8 mouse cellular contexts compared by ENCODE assay signal in the genomic region with DNA sequence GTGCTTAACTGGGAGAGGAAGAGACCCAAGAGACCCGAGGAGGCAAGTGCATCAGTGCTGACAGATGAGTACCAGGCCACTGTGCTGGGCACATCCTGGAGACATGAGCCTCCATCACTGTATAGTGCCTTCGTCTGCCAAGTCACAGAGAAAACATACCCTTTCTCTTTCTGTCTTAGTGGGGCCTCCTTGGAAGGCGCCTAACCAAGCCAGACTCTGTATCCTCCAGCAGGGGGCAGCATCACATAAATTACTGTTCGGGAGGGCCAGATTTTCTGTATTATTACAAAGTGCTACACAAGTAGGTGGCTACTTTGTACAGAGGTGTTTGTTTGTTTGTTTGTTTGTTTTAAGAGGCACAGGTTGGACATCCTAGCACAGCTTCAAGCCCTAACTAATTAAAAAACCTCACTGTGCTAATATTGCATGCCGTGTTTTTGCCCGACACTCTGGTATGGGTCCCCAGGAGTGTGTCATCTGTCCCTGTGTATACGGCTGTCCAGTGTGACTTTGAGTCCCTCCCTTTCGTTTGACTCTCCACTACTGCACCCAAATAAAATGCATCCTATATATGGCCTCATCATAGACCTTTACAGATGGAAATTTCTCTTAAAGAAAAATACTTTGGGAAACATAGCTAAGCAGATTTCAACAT. TPM values are rescaled to one million over a fixed set of nuclear protein-coding genes. Genes with fewer than 3 reads are reported as not detected.
DNase-seq lines count a peak whose midpoint lies in the region; ATAC-seq lines count a peak whose summit lies in the region.

No protein-coding gene starts in this region.

- H3K4me3 ChIP-seq in forebrain, embryonic 11.5 days (ENCODE audit: low read depth, low read length), result no peak overlapping the region
- no peak overlapping the region for H3K4me3 ChIP-seq in hindbrain, embryonic 11.5 days (ENCODE audit: low read depth, low read length)

- H3K4me1 ChIP-seq in forebrain, embryonic 11.5 days (replicated peaks; ENCODE audit: control insufficient read depth, insufficient read depth, low read length), result no peaks in the 10 kb centered on the region
- H3K4me1 ChIP-seq in hindbrain, embryonic 11.5 days (replicated peaks; ENCODE audit: control insufficient read depth, insufficient read depth, low read length), result no peaks in the 10 kb centered on the region

- no peak overlapping the region for H3K27ac ChIP-seq in forebrain, embryonic 11.5 days (ENCODE audit: low read depth, low read length)
- H3K27ac ChIP-seq in hindbrain, embryonic 11.5 days (ENCODE audit: low read depth, low read length), result no peak overlapping the region

- H3K4me2 ChIP-seq in forebrain, embryonic 11.5 days (ENCODE audit: low read depth, low read length, severe bottlenecking), result no peak overlapping the region
- H3K4me2 ChIP-seq in hindbrain, embryonic 11.5 days (replicated peaks; ENCODE audit: low read depth, low read length), result no peak overlapping the region

- no peaks in the 10 kb centered on the region for H3K36me3 ChIP-seq in forebrain, embryonic 11.5 days (ENCODE audit: control insufficient read depth, insufficient read depth, low read length)
- no peaks in the 10 kb centered on the region for H3K36me3 ChIP-seq in hindbrain, embryonic 11.5 days (ENCODE audit: control insufficient read depth, insufficient read depth, low read length)

- H3K27me3 ChIP-seq in forebrain, embryonic 11.5 days (ENCODE audit: control insufficient read depth, insufficient read depth, low read length), result no peaks in the 10 kb centered on the region
- no peaks in the 10 kb centered on the region for H3K27me3 ChIP-seq in hindbrain, embryonic 11.5 days (ENCODE audit: control insufficient read depth, insufficient read depth, low read length)

- DNase-seq in ES-CJ7 (ENCODE audit: low read depth, low spot score), result peak; percentile 64
- peak; percentile 74 for DNase-seq in brain, adult 2 months (ENCODE audit: low read depth, low spot score)
- DNase-seq in forebrain, embryonic 11.5 days (ENCODE audit: low spot score), result peak; percentile 82
- DNase-seq in hindbrain, embryonic 11.5 days (ENCODE audit: low spot score), result peak; percentile 88
- peak; percentile 20 for DNase-seq in layer of hippocampus, adult 9-11 months
- peak; percentile 35 to 81 for DNase-seq in lung, postnatal 4 days
- peak; percentile 74 to 85 for DNase-seq in right cerebral cortex, adult 2 months (ENCODE audit: low spot score in 2 of 2)
- peak; percentile 76 for DNase-seq in urinary bladder, postnatal 14 days (ENCODE audit: low spot score)

- WGBS in forebrain, embryonic 11.5 days, result 37% methylated on average over 8 of the region's 8 CpGs
- 40% methylated on average over 8 of the region's 8 CpGs for WGBS in hindbrain, embryonic 11.5 days

- ATAC-seq in forebrain, embryonic 11.5 days (replicated peaks; ENCODE audit: low FRiP score), result peak; percentile 79
- peak; percentile 76 for ATAC-seq in hindbrain, embryonic 11.5 days (ENCODE audit: low FRiP score)

- H3K9ac ChIP-seq in forebrain, embryonic 11.5 days (ENCODE audit: low read length), result no peak overlapping the region
- H3K9ac ChIP-seq in hindbrain, embryonic 11.5 days (ENCODE audit: low read depth, low read length), result no peak overlapping the region

- no peaks in the 10 kb centered on the region for H3K9me3 ChIP-seq in forebrain, embryonic 11.5 days (ENCODE audit: control insufficient read depth, low read length)
- no peaks in the 10 kb centered on the region for H3K9me3 ChIP-seq in hindbrain, embryonic 11.5 days (ENCODE audit: control insufficient read depth, low read length)

RNA-seq across cellular contexts. Expression of gene Lgals8, which starts 9.1 kb away (rescaled TPM):
- polyA plus RNA-seq in forebrain, embryonic 11.5 days (2014; fragmentation: Nextera tagmentation; extraction: Ambion mirVana), result 9.6 and 10.2 TPM in 2 replicates
- polyA plus RNA-seq in hindbrain, embryonic 11.5 days (2014; fragmentation: Nextera tagmentation; extraction: Ambion mirVana), result 12.2 and 12.3 TPM in 2 replicates

RNA-seq across cellular contexts. Expression of gene Edaradd, which starts 46.4 kb away (rescaled TPM):
- polyA plus RNA-seq in forebrain, embryonic 11.5 days (2014; fragmentation: Nextera tagmentation; extraction: Ambion mirVana), result 1.5 and 1.8 TPM in 2 replicates
- 0.82 and 0.91 TPM in 2 replicates for polyA plus RNA-seq in hindbrain, embryonic 11.5 days (2014; fragmentation: Nextera tagmentation; extraction: Ambion mirVana)

Comparison
In these comparisons a context has a peak if more than half of its experiments do, and no peak if none do; other contexts are left out.
1. DNase-seq: peak in every context shown above with its lines; median percentile 88 in hindbrain, embryonic 11.5 days; 82 in forebrain, embryonic 11.5 days; 80 in right cerebral cortex, adult 2 months; 76 in urinary bladder, postnatal 14 days; 74 in brain, adult 2 months; 64 in ES-CJ7; 58 in lung, postnatal 4 days; 20 in layer of hippocampus, adult 9-11 months.